Mouse (Mus musculus): ENCODE measurements at regions not wholly inside any gene's neighbourhood (a gene's known extent, or its start where the extent isn't known, plus 50 kb on each side); places are given as distances from the start of the nearest gene placed in this dataset.

- TF ChIP-seq CTCF (conservative IDR thresholded peaks at IDR 0.05; ENCODE audit: insufficient read depth, insufficient read length, low read depth, low read length) (no peak), POLR2A (IDR thresholded peaks at IDR 0.05; ENCODE audit: low read depth, low read length) (no peak)
Measured at GRCm38 (mm10) chr12:57926886-57927285, 284.7 kb upstream of the Sstr1 start.
